Mouse (Mus musculus): ENCODE measurements around the gene Scaf11.
"Not testable (repeated sequence)": the region's sequence is repeated elsewhere in the genome, so short reads cannot be mapped to it uniquely, and the experiment has no call there.

Gene Scaf11

DNA sequence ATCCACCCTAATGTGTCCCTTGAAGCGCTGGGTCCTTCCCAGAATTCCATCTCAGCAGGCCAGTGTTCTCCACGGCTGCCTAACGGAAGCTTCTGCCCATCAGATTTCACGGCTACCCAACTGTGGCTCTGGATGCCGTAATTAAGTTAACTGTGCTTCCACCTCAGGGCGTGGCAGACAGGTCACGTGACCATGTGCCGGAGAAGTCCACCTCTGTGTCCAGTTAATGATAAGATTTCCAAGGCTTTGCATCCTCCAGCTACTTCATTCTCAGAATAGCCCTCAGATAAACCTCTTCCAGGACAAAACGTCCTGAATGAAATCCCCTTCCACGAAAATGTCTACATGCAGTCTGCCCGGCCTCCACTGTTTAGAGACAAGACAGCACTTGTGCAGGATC is 4.4 kb upstream of the Scaf11 start:
- in situ Hi-C loops (cut with MboI, MseI), result no loop called here

DNA sequence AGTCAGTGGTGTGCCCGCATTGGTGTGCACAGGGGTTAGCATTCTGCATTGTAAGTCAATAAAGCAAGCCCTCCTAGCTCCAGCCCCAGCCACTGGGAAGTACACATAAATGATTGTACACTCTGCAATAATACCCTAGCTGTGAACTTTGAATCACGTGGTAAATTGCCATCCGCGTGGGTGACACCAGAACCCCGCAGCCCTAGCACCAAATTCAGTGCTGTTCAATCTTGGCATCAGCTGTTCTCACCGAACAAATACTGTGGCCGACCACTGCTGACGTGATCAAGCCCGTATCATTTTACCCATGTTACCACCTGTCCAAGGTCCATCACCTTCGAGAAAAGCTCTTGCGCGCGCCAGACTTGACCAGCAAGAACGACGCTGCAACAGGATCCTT is 3.2 kb upstream of the Scaf11 start:
- in situ Hi-C loops (cut with MboI, MseI), result no loop called here

- in situ Hi-C loops (cut with MboI, MseI), result no loop called here
These were observed 2.0 kb upstream of the Scaf11 start for GRCm38 (mm10) chr15:96462611-96463010.

GRCm38 (mm10) chr15:96461541-96462512 is 1.2 kb upstream of the Scaf11 start:
- in situ Hi-C loops (cut with MboI, MseI), result no loop called here

- in situ Hi-C loops (cut with MboI, MseI), result no loop called here
These were observed 253 bp downstream of the Scaf11 start for GRCm38 (mm10) chr15:96460451-96460729.

DNA sequence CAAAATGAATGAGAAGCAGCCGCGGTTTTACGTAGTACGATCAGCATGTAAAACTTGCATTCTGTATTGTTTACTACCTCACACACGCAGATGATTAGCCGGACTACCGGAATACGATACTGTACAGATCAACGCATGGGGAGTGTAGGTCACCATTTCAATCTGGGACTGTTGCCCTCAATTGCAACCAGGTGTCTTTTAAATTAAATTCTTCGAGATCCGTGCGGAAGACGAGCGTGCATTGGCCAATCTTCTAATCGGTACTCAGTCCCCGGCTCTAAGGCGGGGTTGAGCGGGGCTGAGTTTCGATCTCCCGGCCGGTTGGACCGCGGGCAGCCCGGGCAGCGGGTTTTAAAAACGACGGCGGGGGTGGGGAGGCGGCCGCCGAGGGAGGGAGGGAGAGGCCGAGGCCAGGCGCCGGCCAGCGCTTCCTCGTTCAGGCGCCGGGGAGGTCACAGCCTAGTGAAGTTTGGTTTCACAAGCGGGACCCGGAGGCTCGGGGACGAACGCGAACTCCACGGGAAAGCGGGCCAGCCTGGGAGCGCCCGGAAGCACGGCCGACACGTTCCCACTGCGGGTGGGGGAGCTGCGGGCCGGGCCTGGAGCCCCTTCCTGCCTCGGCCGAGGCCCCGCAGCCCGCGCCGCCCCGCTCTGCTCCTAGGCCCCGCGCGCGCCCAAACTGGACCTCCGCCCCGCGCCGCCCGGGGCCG is 747 bp downstream of the Scaf11 start:
- in situ Hi-C loops (cut with MboI, MseI), result no loop called here

DNA sequence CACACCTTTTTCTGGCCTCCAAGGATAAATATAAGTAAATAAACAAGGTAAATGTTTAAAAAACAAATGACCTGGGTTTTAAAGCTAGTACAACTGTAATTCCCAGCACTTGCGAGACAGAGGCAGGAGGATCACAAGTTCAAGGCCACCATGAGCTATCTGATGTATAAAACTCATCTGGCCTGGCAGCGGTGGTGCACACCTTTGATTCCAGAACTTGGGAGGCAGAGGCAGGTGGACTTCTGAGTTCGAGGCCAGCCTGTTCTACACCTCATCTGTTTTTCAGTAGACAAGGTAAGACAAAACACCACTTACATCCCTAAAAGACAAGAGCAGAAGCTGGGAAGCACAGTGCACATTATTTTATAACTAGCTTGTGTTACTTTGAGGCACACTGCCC is 2.4 kb downstream of the Scaf11 start:
- in situ Hi-C loops (cut with MboI, MseI), result no loop called here

GRCm38 (mm10) chr15:96457338-96457664 is 3.3 kb downstream of the Scaf11 start:
- in situ Hi-C loops (cut with MboI, MseI), result no loop called here

DNA sequence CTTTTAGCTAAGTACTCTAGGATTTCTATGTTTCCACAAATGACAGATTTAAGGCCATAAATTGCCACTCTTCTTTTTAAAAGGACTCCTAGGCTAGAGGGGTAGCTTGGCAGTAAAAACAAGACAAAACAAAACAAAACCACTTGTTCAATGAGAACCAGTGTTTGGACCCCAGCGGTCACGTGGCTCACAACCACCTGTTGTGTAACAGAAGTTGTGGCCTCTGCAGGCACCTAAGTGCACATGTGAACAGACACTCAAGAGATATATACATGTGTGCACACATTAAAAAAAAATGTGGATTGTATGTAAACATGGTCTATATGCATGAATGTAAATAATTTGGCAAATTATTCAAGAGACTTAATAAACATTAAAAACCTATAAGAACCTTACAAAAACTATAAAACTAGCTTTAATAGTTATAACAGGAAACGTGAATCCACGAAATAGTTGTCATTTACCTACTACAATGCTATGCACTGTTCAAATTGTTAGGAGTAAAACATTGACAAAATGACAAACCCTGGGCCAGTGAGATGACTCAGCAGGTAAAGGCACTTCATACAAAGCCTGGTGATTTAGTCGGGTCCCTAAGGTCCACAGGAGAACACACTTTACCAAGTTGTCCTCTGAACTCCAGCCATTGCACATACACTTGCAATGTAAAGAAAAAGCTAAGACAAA is 3.8 kb downstream of the Scaf11 start:
- in situ Hi-C loops (cut with MboI, MseI), result no loop called here

- in situ Hi-C loops (cut with MboI, MseI), result no loop called here
These were observed 4.9 kb downstream of the Scaf11 start for GRCm38 (mm10) chr15:96455595-96456214.

DNA sequence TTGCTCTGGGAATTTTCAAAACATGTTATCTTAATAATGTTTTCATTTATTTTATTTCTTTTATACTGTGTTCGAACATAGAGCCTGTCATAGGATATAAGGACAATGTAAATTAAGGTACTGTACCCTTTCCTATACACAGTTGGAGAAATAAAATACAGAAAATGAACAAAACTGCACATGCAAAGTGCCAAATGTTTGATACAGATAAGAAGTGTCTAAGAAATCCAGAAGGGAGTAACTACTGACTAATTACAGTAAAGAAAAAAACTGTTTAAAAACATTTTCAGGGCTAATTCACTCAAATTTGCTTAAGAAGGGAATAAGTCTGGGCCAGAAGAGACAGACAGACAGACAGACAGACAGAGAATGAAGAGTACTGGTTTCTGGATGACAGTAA is 7.3 kb downstream of the Scaf11 start:
- in situ Hi-C loops (cut with MboI, MseI), result no loop called here

GRCm38 (mm10) chr15:96448656-96449299 is 11.9 kb downstream of the Scaf11 start:
- in situ Hi-C loops (cut with MboI, MseI), result no loop called here

DNA sequence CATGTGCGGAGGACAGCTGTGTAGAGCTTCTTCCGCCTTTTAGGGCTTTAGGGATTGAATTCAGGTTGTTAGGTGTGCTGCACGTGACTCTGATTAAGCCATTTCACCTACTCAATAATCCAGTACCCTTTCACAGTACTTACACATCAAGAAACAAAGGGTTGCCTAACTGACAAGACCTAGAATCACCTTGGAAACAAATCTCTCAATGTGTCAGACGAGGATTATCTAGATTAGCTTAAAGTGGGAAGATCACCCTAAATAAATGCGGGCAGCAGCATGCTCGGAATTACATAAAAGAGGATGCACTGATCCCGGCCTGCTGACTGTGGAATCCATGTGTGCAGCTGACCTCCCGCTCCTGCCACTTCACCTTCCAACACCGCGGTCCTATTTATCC is 13.9 kb downstream of the Scaf11 start:
- in situ Hi-C loops (cut with MboI, MseI), result no loop called here

- in situ Hi-C loops (cut with MboI, MseI), result not testable (repeated sequence)
These were observed 19.2 kb downstream of the Scaf11 start for GRCm38 (mm10) chr15:96441480-96441879.

DNA sequence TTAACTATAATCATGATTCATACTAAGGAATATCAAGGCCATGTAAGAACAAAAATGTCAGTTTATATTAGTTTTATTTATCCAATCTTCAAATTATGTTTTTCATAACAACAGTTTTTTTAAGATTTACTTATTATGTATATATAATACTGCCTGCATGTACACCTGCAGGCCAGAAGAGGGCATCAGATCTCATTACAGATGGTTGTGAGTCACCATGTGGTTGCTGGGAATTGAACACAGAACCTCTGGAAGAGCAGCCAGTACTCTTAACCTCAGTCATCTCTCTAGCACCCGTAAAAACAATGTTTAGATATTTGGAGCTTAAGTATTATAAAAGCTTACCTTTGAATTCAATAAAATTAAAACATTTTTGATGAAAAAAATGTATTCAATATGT is 26.4 kb downstream of the Scaf11 start:
- in situ Hi-C loops (cut with MboI, MseI), result no loop called here

- in situ Hi-C loops (cut with MboI, MseI), result loop anchor here (5.0 kb wide), 1 partner anchor 38 kb away; no protein-coding TSS in a partner anchor
These were observed 40.7 kb downstream of the Scaf11 start for GRCm38 (mm10) chr15:96419920-96420319.

DNA sequence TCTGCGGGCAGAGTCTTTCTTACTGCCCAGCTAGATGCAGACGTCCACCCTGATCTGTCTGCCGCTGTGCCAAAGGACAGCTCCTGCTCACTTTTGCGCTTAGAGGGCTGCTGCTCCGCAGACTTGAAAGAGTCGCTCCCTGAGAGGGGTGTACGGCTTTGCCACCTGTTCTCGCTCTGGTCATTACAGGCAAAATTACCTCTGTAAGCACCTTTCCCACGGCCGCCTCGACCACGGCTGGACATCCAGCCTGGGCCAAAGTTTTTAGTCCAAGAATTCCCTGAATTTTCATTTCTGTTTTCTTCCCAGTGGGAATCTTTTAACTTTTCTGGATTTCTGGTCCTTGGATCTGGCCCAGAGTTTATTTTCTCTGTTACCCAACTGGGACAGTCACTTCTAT is 42.5 kb downstream of the Scaf11 start:
- in situ Hi-C loops (cut with MboI, MseI), result loop anchor here (5.0 kb wide), 1 partner anchor 36 kb away; no protein-coding TSS in a partner anchor

GRCm38 (mm10) chr15:96408717-96409121 is 51.9 kb downstream of the Scaf11 start:
- in situ Hi-C loops (cut with MboI, MseI), result no loop called here

DNA sequence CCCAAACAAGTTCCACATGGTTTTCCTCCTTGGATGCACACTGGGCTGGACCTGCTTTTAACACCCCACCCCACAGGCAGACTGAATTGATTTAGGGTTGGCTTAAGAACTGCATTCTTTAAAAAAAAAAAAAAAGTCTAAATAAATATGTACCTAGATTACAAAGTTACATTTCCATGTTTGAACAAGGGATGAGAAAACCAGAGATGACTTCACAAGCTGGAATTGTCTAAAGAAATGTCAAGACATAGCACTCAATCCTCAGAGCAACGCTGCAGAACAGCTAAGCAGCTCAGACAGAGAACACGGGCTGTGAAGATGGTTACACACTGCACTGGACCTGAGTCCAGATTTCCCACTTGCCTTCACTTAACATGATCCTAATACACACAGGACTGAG is 53.5 kb downstream of the Scaf11 start:
- in situ Hi-C loops (cut with MboI, MseI), result no loop called here

GRCm38 (mm10) chr15:96406253-96406652 is 54.4 kb downstream of the Scaf11 start:
- in situ Hi-C loops (cut with MboI, MseI), result no loop called here

DNA sequence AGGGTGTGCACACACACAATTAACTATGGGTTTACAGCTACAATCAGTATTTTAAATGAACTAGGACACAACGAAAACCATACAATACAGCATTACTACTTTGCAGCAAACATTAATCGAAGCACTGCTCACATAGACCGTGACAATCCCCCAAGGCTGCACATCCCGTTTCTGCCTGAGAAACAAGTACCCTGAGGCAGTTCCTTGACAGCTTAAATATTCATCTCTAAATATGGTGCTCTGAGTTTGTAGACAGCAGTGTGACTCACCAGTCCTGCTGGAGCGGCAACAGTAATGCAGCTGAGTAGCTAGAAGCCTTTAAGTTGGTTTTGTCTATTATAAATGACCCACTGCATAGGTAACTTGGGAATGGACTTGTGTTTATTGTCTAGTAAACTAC is 55.1 kb downstream of the Scaf11 start:
- in situ Hi-C loops (cut with MboI, MseI), result no loop called here

- in situ Hi-C loops (cut with MboI, MseI), result no loop called here
These were observed 62.3 kb downstream of the Scaf11 start for GRCm38 (mm10) chr15:96398333-96398732.
